Mouse (Mus musculus) hindbrain, embryonic 15.5 days (tissue): Measurements from ENCODE around the gene Pold2. TPM values are rescaled to one million over a fixed set of nuclear protein-coding genes. Genes with fewer than 3 reads are reported as not detected.

ENCODE experiments used
- ATAC-seq: fragments of 200-750 bp; cut with Nextera tagmentation; 2 replicates; pipeline ENCODE4 v1.8.0; 2017; ENCODE audit warnings: low read depth, moderate number of reproducible peaks, moderate TSS enrichment; ENCODE audit not compliant: low FRiP score
- H3K27ac ChIP-seq: fragments of 300-500 bp; sonication (generic); replicated peaks from 2 replicates; pipeline ENCODE4 v1.5.1; 2015; ENCODE audit warnings: mild to moderate bottlenecking, inconsistent platforms
- H3K27me3 ChIP-seq: fragments of 300-500 bp; sonication (generic); 2 replicates; pipeline ENCODE4 v1.6.1; 2015; ENCODE audit warnings: control low read depth, inconsistent platforms
- H3K36me3 ChIP-seq: fragments of 300-500 bp; sonication (generic); 2 replicates; pipeline ENCODE4 v1.6.1; 2015; ENCODE audit warnings: control low read depth, inconsistent platforms
- H3K4me1 ChIP-seq: fragments of 300-500 bp; sonication (generic); replicated peaks from 2 replicates; pipeline ENCODE4 v1.6.1; 2015; ENCODE audit warnings: control low read depth, inconsistent platforms
- H3K4me2 ChIP-seq: fragments of 300-500 bp; sonication (generic); 2 replicates; pipeline ENCODE4 v1.6.1; 2015; ENCODE audit warnings: moderate library complexity, mild to moderate bottlenecking, inconsistent platforms
- H3K4me3 ChIP-seq: fragments of 300-500 bp; sonication (generic); 2 replicates; pipeline ENCODE4 v1.5.1; 2015; ENCODE audit warnings: mild to moderate bottlenecking, inconsistent platforms
- H3K9ac ChIP-seq: fragments of 300-500 bp; sonication (generic); 2 replicates; pipeline ENCODE4 v1.6.1; 2015; ENCODE audit warnings: inconsistent platforms
- H3K9me3 ChIP-seq: fragments of 300-500 bp; sonication (generic); 2 replicates; pipeline ENCODE4 v1.6.1; 2016; ENCODE audit warnings: control low read depth, inconsistent platforms
- WGBS: fragments of 180-500 bp; shearing (Covaris S2); methylation state at CpG from one replicate; pipeline ENCODE4 v1.1.7; 2015; 5-methylcytosine and 5-hydroxymethylcytosine counted together
- polyA plus RNA-seq: library from polyadenylated mRNA; unstranded; fragments of >200 nt; fragmentation: Nextera tagmentation; extraction: Ambion mirVana; gene quantifications from 2 replicates; pipeline ENCODE4 v1.2.1, GENCODE M21; 2015

Pold2 gene
- polyA plus RNA-seq, 1 experiment from 2014 or later, result 67.3 TPM

DNA sequence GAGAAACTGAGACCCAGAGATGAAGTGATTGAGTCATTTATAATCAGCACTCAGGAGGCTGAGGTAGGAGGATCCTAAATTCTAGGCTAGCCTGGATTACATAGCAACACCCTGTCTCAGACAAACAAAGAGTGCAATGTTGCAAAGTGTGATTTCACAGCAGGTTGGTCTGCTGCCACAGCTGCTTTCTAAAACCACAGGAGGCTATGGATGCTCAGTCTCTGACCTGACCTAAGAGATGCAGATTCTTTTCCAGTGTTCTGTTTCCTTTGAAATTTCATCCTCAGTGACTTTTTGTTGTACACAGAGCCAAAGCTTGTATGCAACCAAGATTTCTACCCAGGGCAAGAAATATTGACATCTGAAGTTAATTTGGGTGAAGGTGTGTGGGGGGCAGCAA, 22.6 kb downstream of the Pold2 start:
- no peaks in the 10 kb centered on the region for H3K27me3 ChIP-seq
- no peak overlapping the region for H3K4me3 ChIP-seq
- no peak for ATAC-seq
- H3K9ac ChIP-seq, result no peak overlapping the region
- 0 out of 2 replicates have a peak overlapping the region, but pooled peaks have one; percentile 26 for H3K27ac ChIP-seq
- H3K4me2 ChIP-seq, result no peak overlapping the region
- H3K9me3 ChIP-seq, result no peaks in the 10 kb centered on the region
- no peaks in the 10 kb centered on the region for H3K36me3 ChIP-seq
- no peaks in the 10 kb centered on the region for H3K4me1 ChIP-seq

DNA sequence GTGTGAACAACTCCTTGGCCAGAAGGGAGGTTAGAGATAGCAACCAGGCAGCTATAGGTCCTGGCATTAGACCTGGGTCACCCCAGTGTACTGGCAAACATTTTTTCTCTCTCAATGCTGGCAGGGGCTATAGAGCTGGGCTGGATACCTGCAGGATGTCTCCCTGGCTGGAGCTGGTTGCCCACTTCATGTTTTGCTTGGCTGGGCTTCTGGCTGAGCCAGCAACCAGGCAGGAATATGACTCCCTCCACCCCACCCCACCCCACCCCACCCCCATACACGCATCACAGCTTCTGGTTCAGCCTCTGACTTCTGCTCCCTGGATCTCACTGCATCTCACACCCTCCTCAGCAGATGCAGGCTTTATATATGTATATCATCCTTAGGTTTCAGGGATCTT, 25.8 kb downstream of the Pold2 start:
- Histone ChIP-seq H3K9me3 (no peaks in the 10 kb centered on the region), H3K4me2 (no peak overlapping the region), H3K4me1 (no peaks in the 10 kb centered on the region), H3K27ac (no peak overlapping the region), H3K36me3 (no peaks in the 10 kb centered on the region), H3K9ac (no peak overlapping the region), H3K27me3 (no peaks in the 10 kb centered on the region), H3K4me3 (no peak overlapping the region)
- ATAC-seq, result no peak
- 47% methylated on average over 1 of the region's 1 CpGs for WGBS

DNA sequence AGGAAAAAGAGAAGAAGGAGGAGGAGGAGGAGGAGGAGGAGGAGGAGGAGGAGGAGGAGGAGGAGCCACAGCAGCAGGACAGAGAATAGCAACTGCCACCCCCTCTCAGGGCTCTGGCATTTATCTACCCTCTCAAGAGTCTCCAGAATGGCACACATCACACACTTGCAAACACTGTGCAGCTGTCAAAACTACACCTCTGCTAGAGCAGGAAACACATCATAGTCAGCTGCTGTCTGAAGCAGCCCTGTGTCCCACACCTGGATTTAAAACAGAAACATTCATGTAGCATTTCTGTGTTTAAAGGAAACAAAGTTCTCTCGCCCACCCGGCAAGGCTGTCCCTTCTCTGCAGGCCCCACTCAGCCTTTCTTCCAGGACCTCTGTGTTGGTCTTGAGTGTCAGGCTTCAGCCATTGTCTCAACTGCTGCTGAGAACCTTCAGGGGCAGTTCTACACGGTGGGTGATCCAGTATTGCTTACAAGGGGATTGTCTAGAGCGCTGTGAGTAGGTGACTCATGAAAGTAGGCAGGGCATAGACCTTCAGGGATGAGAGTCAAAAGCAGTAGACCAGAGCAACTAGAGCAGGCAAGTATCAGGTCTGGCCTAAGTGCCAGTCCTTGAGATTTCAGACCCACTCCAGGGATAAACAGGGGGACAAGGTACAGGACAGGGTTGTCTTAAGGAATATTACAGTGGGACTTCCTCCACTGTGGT, 26.9 kb downstream of the Pold2 start:
- Histone ChIP-seq H3K9me3 (no peaks in the 10 kb centered on the region), H3K36me3 (no peaks in the 10 kb centered on the region), H3K27me3 (no peaks in the 10 kb centered on the region), H3K4me2 (no peak overlapping the region), H3K27ac (no peak overlapping the region), H3K9ac (no peak overlapping the region), H3K4me1 (no peaks in the 10 kb centered on the region), H3K4me3 (no peak overlapping the region)
- no peak for ATAC-seq
- WGBS, result 64% methylated on average over 4 of the region's 4 CpGs

DNA sequence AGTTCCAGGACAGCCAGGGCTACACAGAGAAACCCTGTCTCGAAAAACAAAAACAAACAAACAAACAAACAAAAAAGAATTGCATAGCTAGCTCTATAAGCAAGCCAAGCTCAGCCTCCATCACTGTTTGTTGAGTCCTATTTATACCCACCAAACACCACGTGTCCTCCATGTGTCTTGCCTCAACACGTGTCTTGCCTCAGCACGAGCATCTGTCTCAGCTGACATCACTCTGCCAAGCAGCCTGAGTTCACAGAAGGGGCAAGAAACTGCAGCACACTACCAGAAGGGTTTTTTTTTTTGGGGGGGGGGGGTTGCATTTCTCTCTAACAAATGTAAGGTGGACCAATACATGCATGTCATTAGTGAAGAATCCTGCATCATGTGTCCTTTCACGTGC, 27.6 kb downstream of the Pold2 start:
- no peaks in the 10 kb centered on the region for H3K9me3 ChIP-seq
- H3K36me3 ChIP-seq, result no peaks in the 10 kb centered on the region
- 68% methylated on average over 5 of the region's 5 CpGs for WGBS
- H3K4me1 ChIP-seq, result no peaks in the 10 kb centered on the region
- H3K9ac ChIP-seq, result no peak overlapping the region
- H3K27ac ChIP-seq, result no peak overlapping the region
- no peak for ATAC-seq
- H3K4me2 ChIP-seq, result no peak overlapping the region
- no peak overlapping the region for H3K4me3 ChIP-seq
- no peaks in the 10 kb centered on the region for H3K27me3 ChIP-seq

DNA sequence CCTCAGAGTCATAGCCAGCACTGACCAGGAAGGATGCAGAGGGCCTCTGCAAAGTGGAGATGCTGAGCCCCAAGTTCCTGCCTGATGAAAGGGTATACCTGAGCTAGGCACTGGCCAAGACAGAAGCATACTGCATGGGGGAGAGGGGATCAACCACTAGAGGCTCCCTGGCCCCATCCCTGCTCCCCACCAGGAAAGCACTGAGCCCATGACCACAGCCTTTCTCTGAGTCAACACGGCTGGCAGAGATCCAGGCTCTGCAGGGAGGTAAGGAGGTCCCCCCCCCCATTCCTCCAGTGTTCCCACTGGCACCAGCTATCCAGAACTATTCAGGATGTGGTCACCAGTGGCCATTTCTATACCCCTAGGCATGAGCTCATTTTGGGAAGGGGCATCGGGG, 28.8 kb downstream of the Pold2 start:
- H3K36me3 ChIP-seq, result no peaks in the 10 kb centered on the region
- no peaks in the 10 kb centered on the region for H3K9me3 ChIP-seq
- H3K27ac ChIP-seq, result no peak overlapping the region
- ATAC-seq, result no peak
- H3K4me3 ChIP-seq, result no peak overlapping the region
- no peaks in the 10 kb centered on the region for H3K27me3 ChIP-seq
- H3K4me2 ChIP-seq, result no peak overlapping the region
- H3K4me1 ChIP-seq, result no peaks in the 10 kb centered on the region
- no peak overlapping the region for H3K9ac ChIP-seq
- WGBS, result 75% methylated on average over 2 of the region's 2 CpGs

DNA sequence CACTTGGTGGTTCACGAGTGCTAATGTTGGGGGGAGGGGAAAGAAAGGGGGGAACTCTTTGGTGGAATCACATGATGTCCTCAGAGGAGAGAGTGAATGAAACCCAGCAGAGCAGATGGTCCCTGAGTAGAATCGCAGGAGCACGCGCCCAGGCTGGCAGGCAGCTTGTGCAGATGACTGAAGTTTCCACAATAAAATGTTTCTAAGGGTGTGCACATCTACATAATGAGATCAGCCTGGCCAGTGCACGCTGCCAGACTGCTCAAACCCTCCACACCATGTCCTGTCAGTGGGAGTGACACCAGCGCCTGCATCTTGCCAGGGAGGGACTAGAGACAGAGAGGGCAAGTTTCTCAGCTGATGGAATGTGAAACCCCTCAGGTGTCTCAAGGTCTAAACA, 29.4 kb downstream of the Pold2 start:
- WGBS, result 31% methylated on average over 6 of the region's 6 CpGs
- ATAC-seq, result peak; percentile 63; the same call in 1 of the 2 replicates

DNA sequence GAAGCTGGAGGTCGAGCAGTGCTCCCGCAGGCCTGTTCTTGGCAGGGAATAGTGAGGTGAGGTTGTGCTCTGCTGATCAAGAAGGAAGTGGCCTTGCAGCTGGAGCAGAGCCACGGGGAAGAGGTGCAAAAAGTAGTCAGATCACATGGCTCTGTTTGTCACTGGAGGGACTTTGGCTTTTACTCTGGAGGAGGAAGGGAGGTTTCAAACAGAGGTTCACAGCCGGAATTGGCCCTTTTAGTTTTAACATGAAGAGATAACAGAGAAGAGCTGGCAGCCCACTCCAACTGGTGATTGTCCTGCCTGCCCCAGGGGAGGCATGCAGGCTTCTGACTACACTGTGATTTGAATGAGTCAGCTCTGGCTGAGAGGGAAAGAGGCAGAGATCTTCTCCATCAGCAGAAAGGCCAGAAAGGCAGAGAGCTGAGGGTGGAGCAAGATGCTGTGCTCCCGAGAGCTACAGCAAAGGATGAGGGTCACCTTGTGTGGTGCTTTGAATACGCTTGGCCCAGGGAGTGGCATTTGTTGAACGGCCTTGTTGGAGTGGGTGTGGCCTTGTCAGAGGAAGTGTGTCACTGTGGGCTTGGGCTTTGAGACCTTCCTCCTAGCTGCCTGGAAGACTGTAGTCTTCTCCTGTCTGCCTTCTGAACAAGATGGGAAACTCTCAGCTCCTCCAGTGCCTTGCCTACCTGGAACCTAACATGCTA, 31.3 kb downstream of the Pold2 start:
- H3K9me3 ChIP-seq, result no peaks in the 10 kb centered on the region
- H3K36me3 ChIP-seq, result no peaks in the 10 kb centered on the region
- 73% methylated on average over 7 of the region's 7 CpGs for WGBS
- H3K4me1 ChIP-seq, result no peaks in the 10 kb centered on the region
- H3K27ac ChIP-seq, result no peak overlapping the region
- no peak overlapping the region for H3K4me2 ChIP-seq
- no peak for ATAC-seq
- H3K27me3 ChIP-seq, result no peaks in the 10 kb centered on the region
- H3K9ac ChIP-seq, result no peak overlapping the region
- no peak overlapping the region for H3K4me3 ChIP-seq

More for the DNA sequence above, 29.4 kb downstream of the Pold2 start:
- Histone ChIP-seq H3K27me3 (no peaks in the 10 kb centered on the region), H3K36me3 (no peaks in the 10 kb centered on the region), H3K9me3 (no peaks in the 10 kb centered on the region), H3K4me1 (no peaks in the 10 kb centered on the region), H3K9ac (no peak overlapping the region), H3K4me2 (no peak overlapping the region), H3K4me3 (no peak overlapping the region), H3K27ac (no peak overlapping the region)

DNA sequence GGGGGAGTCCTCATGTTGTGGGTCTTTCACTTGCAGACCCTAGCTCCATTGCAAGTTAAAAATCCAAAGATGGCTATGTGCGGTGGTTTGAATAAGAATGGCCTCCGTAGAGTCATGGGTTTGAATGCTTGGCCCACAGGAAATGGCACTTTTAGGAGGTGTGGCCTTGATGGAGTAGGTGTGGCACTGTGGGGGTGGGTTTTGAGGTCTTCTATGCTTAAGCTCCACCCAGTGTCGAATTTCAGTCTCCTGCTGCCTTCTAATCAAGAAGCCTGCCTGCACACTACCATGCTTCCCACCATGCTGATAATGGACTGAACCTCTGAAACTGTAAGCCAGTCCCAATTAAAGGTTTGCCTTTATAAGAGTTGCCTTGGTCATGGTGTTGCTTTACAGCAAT, 35.0 kb downstream of the Pold2 start:
- Histone ChIP-seq H3K4me1 (no peaks in the 10 kb centered on the region), H3K27me3 (no peaks in the 10 kb centered on the region), H3K4me3 (no peak overlapping the region), H3K9me3 (no peaks in the 10 kb centered on the region), H3K36me3 (no peaks in the 10 kb centered on the region), H3K9ac (no peak overlapping the region), H3K4me2 (no peak overlapping the region), H3K27ac (no peak overlapping the region)
- 83% methylated on average over 3 of the region's 3 CpGs for WGBS
- ATAC-seq, result no peak

DNA sequence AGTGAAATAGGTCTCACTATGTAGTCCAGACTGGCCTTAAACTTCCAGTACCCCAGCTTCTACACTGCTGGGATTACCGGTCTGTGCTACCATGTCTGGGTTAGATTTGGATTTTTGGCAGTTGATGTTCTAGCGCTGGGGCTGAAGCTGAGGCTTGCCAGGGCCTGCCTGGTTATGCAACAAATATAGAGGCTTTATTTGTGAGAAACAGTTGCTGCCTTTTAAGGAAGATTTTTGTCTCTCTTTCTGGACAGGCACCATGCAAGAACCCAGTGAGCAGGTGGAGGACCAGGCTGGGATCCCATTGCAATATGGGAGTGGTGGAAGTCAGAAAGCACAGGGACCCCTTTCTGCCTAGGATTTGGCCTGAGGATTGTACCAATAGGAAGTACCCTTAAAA, 36.3 kb downstream of the Pold2 start:
- 95% methylated on average over 2 of the region's 2 CpGs for WGBS
- H3K9me3 ChIP-seq, result no peaks in the 10 kb centered on the region
- peaks cover under 1% of the 10 kb centered on the region; the same call in 1 of the 2 replicates for H3K4me1 ChIP-seq
- no peak overlapping the region for H3K9ac ChIP-seq
- H3K4me3 ChIP-seq, result no peak overlapping the region
- H3K36me3 ChIP-seq, result no peaks in the 10 kb centered on the region
- no peaks in the 10 kb centered on the region for H3K27me3 ChIP-seq
- no peak overlapping the region for H3K27ac ChIP-seq
- H3K4me2 ChIP-seq, result no peak overlapping the region
- ATAC-seq, result no peak

DNA sequence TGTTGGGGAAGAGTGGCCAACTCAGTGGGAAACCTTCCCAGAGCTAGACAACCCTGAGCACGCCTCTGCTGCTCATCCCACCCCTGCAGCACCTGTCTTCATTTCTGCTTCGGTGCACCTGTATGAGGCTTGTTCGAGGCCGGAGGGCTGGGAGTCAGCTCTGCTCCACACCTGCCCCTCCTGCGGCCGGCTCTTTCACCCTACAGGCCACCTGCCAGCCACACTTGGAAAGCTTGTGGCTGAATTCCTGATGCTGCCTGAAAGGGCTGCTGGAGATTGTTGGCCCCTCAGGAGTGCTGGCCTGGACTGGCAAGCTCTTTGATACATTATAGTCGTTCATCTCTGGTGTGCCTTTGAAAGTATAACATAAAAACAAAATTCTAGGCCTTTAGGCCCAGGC, 37.7 kb downstream of the Pold2 start:
- Histone ChIP-seq H3K4me2 (no peak overlapping the region), H3K4me1 (peaks cover 10% of the 10 kb centered on the region; the same call in 1 of the 2 replicates), H3K4me3 (no peak overlapping the region), H3K36me3 (no peaks in the 10 kb centered on the region), H3K27ac (no peak overlapping the region), H3K27me3 (no peaks in the 10 kb centered on the region), H3K9me3 (no peaks in the 10 kb centered on the region), H3K9ac (no peak overlapping the region)
- 83% methylated on average over 7 of the region's 7 CpGs for WGBS
- no peak for ATAC-seq

DNA sequence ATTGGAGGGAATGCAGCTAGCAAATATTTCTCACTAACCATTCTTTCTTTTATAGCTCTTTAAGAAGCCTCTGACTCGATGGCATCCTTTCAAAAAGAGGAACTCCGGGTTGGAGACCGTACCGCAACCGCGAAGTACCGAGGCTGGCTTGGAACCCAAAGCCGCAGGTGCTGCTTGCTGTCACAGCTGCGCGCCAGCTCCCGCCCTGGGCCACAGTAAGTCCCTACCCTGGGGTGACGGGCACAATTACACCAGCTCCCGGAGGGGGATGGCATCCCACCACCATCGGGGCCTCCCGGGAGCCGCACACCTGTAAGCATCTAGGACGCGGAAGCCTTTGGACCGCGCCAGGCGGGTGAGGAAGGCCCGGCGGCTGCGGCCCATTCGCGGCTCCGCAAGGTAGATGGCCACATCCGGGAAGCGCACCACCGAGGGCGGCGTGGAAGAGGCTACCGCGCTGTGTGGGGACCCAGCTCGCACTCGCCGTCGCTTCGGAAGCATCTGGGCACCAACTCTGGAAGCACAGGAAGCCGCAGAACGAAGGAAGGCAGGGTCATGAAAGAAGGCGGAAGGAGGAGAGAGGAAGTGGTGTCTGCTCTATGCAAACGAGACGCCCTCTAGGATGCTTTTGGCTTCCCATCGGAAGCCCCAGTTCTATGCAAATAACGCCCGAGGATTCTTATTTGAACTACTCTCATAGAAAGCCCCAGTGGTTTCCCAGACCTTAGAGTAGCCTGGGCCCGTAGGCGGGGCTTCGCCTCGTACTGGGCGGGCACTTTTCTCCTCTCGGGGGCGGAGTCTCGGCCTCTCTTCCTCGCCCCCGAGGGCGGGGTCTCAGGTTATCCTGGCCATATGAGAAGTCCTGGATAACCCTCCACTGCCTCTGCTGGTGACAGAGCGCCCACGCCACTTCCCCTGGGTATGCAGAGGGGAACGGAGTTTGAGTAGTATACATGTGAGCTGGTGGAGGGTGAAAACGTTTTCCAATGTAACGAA, 40.5 kb downstream of the Pold2 start, which contains the start of gene Polm:
Gene Polm, minus strand, starts transcription at position 766 of the 996 bp plus-strand sequence.
- H3K4me2 ChIP-seq, result peak within 1 kb of the TSS; percentile 96
- H3K9ac ChIP-seq, result peak within 1 kb of the TSS; percentile 82
- peak within 1 kb of the TSS; percentile 80 for H3K27ac ChIP-seq
- no peaks in the 10 kb centered on the region for H3K9me3 ChIP-seq
- H3K36me3 ChIP-seq, result no peaks in the 10 kb centered on the region; the same call in 1 of the 2 replicates
- ATAC-seq, result peak; percentile 97
- WGBS, result under 1% methylated on average over 63 of the region's 63 CpGs
- H3K27me3 ChIP-seq, result no peaks in the 10 kb centered on the region
- H3K4me1 ChIP-seq, result peaks cover 10% of the 10 kb centered on the region; the same call in 1 of the 2 replicates
- H3K4me3 ChIP-seq, result peak within 1 kb of the TSS; percentile 85
